Mouse (Mus musculus): ENCODE results near the gene Tbkbp1. TPM values are rescaled to one million over a fixed set of nuclear protein-coding genes. Genes with fewer than 3 reads are reported as not detected.

Gene Tbkbp1
- total and polyA plus RNA-seq, 3 experiments, result 11.7 to 33.5 TPM; not detected in 1

DNA sequence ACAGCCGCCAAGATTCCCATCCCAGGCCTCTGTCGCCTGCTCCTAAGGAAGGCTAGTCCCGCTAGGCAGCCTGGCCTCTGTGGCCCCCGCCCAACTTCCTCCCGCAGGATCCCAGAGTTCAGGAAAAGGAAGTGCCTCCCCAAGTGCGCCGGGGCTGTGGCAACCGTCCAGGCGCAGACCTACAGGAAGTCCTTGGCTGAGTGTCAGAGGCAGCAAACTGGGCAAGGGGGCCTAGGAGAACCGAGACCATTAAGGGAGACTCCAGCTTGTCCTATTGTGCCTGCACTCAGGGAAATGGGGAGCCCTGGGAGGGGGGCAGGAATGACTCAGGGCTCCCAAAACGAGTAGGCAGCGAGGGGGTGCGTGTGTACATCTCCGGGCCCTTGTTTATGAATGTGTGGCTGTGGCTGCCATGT lies 1.3 kb downstream of the Tbkbp1 start (continued):
- TF ChIP-seq POLR2A (IDR thresholded peaks at IDR 0.05; ENCODE audit: control insufficient read depth in 1 of 2, insufficient read depth in 1 of 2, low read depth in 1 of 2, low read length in 2 of 2, poor library complexity in 1 of 2) (peak; percentile 36 to 80; a peak in 3 of 4 replicates), KAT2A (conservative IDR thresholded peaks at IDR 0.05; ENCODE audit: low read depth, low read length) (no peak; the same call in 1 of the 2 replicates), BHLHE40 (IDR thresholded peaks at IDR 0.05; ENCODE audit: borderline replicate concordance, low read depth, low read length) (no peak), MYC (IDR thresholded peaks at IDR 0.05; ENCODE audit: low read depth, low read length) (no peak), POLR2AphosphoS5 (IDR thresholded peaks at IDR 0.05; ENCODE audit: borderline replicate concordance, low read depth, low read length) (no peak), CHD2 (IDR thresholded peaks at IDR 0.05; ENCODE audit: low read length) (no peak), MAX (IDR thresholded peaks at IDR 0.05; ENCODE audit: low read length) (no peak), EP300 (IDR thresholded peaks at IDR 0.05; ENCODE audit: low read depth in 1 of 2, low read length in 2 of 2) (peak in 1 of 2 experiments; percentile 31; a peak in 1 of 4 replicates), ZMIZ1 (IDR thresholded peaks at IDR 0.05; ENCODE audit: low read depth, low read length) (peak; percentile 56; the same call in 1 of the 2 replicates), SIN3A (IDR thresholded peaks at IDR 0.05; ENCODE audit: low read length) (no peak), MAFK (IDR thresholded peaks at IDR 0.05; ENCODE audit: borderline replicate concordance, low read depth, low read length) (no peak), USF1 (IDR thresholded peaks at IDR 0.05; ENCODE audit: low read depth, low read length) (no peak), CTCF (IDR thresholded peaks at IDR 0.05 in 2 of 3, conservative IDR thresholded peaks at IDR 0.05 in 1 of 3; ENCODE audit: control insufficient read depth in 1 of 3, insufficient read depth in 1 of 3, low read depth in 2 of 3, low read length in 3 of 3, poor library complexity in 1 of 3, severe bottlenecking in 1 of 3) (no peak), GATA1 (IDR thresholded peaks at IDR 0.05; ENCODE audit: low read depth, low read length) (no peak), JUND (IDR thresholded peaks at IDR 0.05; ENCODE audit: low read depth, low read length) (no peak), TAL1 (IDR thresholded peaks at IDR 0.05; ENCODE audit: low read length) (no peak)

DNA sequence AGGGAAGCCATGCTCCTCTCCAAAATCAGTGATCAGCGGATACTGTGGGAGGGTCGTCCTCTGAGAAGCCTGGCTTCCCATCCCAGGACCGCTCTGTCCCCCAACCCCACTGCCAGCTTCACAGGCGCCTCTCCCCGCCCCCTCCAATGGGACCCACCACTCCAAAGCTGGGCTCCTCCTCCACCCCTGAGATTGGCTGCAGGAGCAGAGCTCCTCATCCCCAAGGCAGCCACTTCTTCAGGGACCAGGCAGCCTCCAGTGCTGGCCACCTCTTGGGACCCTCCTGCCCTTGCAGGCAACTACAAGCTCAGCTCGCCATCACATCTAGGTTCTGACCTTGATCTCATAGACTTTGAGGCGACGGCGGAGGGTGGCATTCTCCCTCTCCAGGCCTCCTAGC lies 2.3 kb downstream of the Tbkbp1 start:
- H3K79me2 ChIP-seq (ENCODE audit: control insufficient read depth, insufficient read depth, low read length, poor library complexity), result peaks cover 7% of the 10 kb centered on the region; the same call in 1 of the 2 replicates
- H3K4me1 ChIP-seq (ENCODE audit: control insufficient read depth in 1 of 2, insufficient read depth in 2 of 2, low read length in 2 of 2), result peaks cover 7 to 21% of the 10 kb centered on the region in 2 experiments; a peak in 2 of 4 replicates
- H3K9ac ChIP-seq (ENCODE audit: control insufficient read depth, low read depth, low read length, poor library complexity, severe bottlenecking), result no peak overlapping the region
- H3K27me3 ChIP-seq (ENCODE audit: control insufficient read depth in 1 of 2, insufficient read depth in 2 of 2, low read length in 2 of 2), result no peaks in the 10 kb centered on the region
- H3K9me3 ChIP-seq (replicated peaks; ENCODE audit: insufficient read depth, low read length), result no peaks in the 10 kb centered on the region
- no peak for DNase-seq (ENCODE audit: low read depth, low spot score)
- TF ChIP-seq MYC (IDR thresholded peaks at IDR 0.05; ENCODE audit: low read depth, low read length), result no peak
- no peak for TF ChIP-seq MYB (IDR thresholded peaks at IDR 0.05; ENCODE audit: low read depth, low read length)
- no peak for TF ChIP-seq ZNF384 (IDR thresholded peaks at IDR 0.05; ENCODE audit: low read depth, low read length)
- TF ChIP-seq KAT2A (conservative IDR thresholded peaks at IDR 0.05; ENCODE audit: low read depth, low read length), result no peak
- TF ChIP-seq POLR2A (IDR thresholded peaks at IDR 0.05; ENCODE audit: control insufficient read depth in 1 of 2, insufficient read depth in 1 of 2, low read depth in 1 of 2, low read length in 2 of 2, poor library complexity in 1 of 2), result no peak
- no peak for TF ChIP-seq ZC3H11A (IDR thresholded peaks at IDR 0.05; ENCODE audit: low read depth, low read length)
- TF ChIP-seq EP300 (IDR thresholded peaks at IDR 0.05; ENCODE audit: low read depth in 1 of 2, low read length in 2 of 2), result no peak
- no peak for TF ChIP-seq ELF1 (IDR thresholded peaks at IDR 0.05; ENCODE audit: low read depth, low read length)
- no peak for TF ChIP-seq BHLHE40 (IDR thresholded peaks at IDR 0.05; ENCODE audit: borderline replicate concordance, low read depth, low read length)
- no peak for TF ChIP-seq NRF1 (IDR thresholded peaks at IDR 0.05; ENCODE audit: insufficient read depth, low read depth, low read length, poor library complexity, severe bottlenecking)
- TF ChIP-seq CHD2 (IDR thresholded peaks at IDR 0.05; ENCODE audit: low read length), result no peak
- TF ChIP-seq MEF2A (IDR thresholded peaks at IDR 0.05; ENCODE audit: extremely low read depth, insufficient replicate concordance, low read depth, low read length, poor library complexity, severe bottlenecking), result no peak
- TF ChIP-seq HCFC1 (IDR thresholded peaks at IDR 0.05; ENCODE audit: low read depth, low read length), result no peak
- TF ChIP-seq RAD21 (IDR thresholded peaks at IDR 0.05; ENCODE audit: low read depth, low read length), result no peak
- no peak for TF ChIP-seq SIN3A (IDR thresholded peaks at IDR 0.05; ENCODE audit: low read length)
- TF ChIP-seq GATA1 (IDR thresholded peaks at IDR 0.05; ENCODE audit: low read depth, low read length), result no peak
- H3K36me3 ChIP-seq (ENCODE audit: control insufficient read depth in 1 of 2, insufficient read depth in 2 of 2, low read length in 2 of 2), result peaks cover 2 to 8% of the 10 kb centered on the region in 2 experiments; a peak in 2 of 4 replicates
- H3K4me3 ChIP-seq (ENCODE audit: control insufficient read depth in 1 of 2, insufficient read depth in 1 of 2, low read depth in 2 of 2, low read length in 2 of 2), result no peak overlapping the region
- H3K27ac ChIP-seq (ENCODE audit: control insufficient read depth, low read depth, low read length), result no peak overlapping the region

All from MEL (cell line).